Mouse (Mus musculus) cortical plate, adult 2 months (tissue): ENCODE measurements around the gene Gatd1.

Source experiments
- CTCF ChIP-seq: fragments of 200-500 bp; IDR thresholded peaks from 2 replicates; pipeline ENCODE4 v1.5.1; 2011; ENCODE audit warnings: mild to moderate bottlenecking, control low read depth, low read length; ENCODE audit not compliant: insufficient read depth; ENCODE audit errors: extremely low read depth
- POLR2A ChIP-seq: fragments of 200-500 bp; IDR thresholded peaks from 2 replicates; pipeline ENCODE4 v1.6.1; 2011; ENCODE audit warnings: mild to moderate bottlenecking, low read length, control low read depth; ENCODE audit not compliant: insufficient read depth; ENCODE audit errors: extremely low read depth

DNA sequence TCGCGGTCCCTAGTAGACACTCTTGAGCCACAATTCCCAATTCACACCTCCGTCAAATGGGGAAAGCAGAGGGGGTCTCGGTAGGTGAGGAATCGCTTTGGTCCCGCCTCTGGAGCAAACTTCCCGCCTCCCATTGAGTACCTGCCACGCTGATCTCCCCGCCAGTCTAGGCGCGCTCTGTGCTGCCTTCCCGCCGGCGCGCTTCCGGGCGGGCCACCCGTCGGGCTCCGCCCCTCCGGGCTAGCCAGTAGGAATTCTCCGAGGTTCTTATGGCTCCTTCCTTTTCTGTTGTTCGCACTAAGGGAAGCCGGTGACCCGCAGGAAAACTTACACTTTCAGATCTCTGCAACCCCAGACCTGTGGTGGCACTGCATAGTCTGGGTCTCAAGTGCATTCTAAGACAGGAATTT, 29.9 kb upstream of the Gatd1 start, which contains the start of gene Pidd1:
- TF ChIP-seq POLR2A: no peak
- TF ChIP-seq CTCF: no peak
